Mouse (Mus musculus) neural tube, embryonic 13.5 days (tissue): ENCODE results near the gene Rhbdd3. TPM values are rescaled to one million over a fixed set of nuclear protein-coding genes. Genes with fewer than 3 reads are reported as not detected.

Source experiments
- ATAC-seq: fragments of 200-750 bp; cut with Nextera tagmentation; 2 replicates; pipeline ENCODE4 v1.8.0; 2017; ENCODE audit warnings: low read depth, mild to moderate bottlenecking, moderate TSS enrichment, moderate library complexity
- H3K27ac ChIP-seq: fragments of 300-500 bp; sonication (generic); replicated peaks from 2 replicates; pipeline ENCODE4 v1.5.1; 2015; ENCODE audit warnings: moderate library complexity, mild to moderate bottlenecking, inconsistent platforms
- H3K27me3 ChIP-seq: fragments of 300-500 bp; sonication (generic); 2 replicates; pipeline ENCODE4 v1.6.1; 2015; ENCODE audit warnings: mild to moderate bottlenecking, inconsistent platforms
- H3K36me3 ChIP-seq: fragments of 300-500 bp; sonication (generic); 2 replicates; pipeline ENCODE4 v1.6.1; 2015; ENCODE audit warnings: mild to moderate bottlenecking, inconsistent platforms
- H3K4me1 ChIP-seq: fragments of 300-500 bp; sonication (generic); replicated peaks from 2 replicates; pipeline ENCODE4 v1.6.1; 2015; ENCODE audit warnings: inconsistent platforms
- H3K4me2 ChIP-seq: fragments of 300-500 bp; sonication (generic); 2 replicates; pipeline ENCODE4 v1.6.1; 2015; ENCODE audit warnings: inconsistent platforms, mild to moderate bottlenecking, moderate library complexity
- H3K4me3 ChIP-seq: fragments of 300-500 bp; sonication (generic); 2 replicates; pipeline ENCODE4 v1.5.1; 2015; ENCODE audit warnings: mild to moderate bottlenecking, inconsistent platforms
- H3K9ac ChIP-seq: fragments of 300-500 bp; sonication (generic); 2 replicates; pipeline ENCODE4 v1.6.1; 2015; ENCODE audit warnings: moderate library complexity, mild to moderate bottlenecking, inconsistent platforms
- H3K9me3 ChIP-seq: fragments of 300-500 bp; sonication (generic); 2 replicates; pipeline ENCODE4 v1.6.1; 2016; ENCODE audit warnings: inconsistent platforms
- WGBS: fragments of 180-500 bp; shearing (Covaris S2); methylation state at CpG from one replicate; pipeline ENCODE4 v1.1.7; 2015; 5-methylcytosine and 5-hydroxymethylcytosine counted together
- polyA plus RNA-seq: library from polyadenylated mRNA; unstranded; fragments of >200 nt; fragmentation: Nextera tagmentation; extraction: Ambion mirVana; gene quantifications from 2 replicates; pipeline ENCODE4 v1.2.1, GENCODE M21; 2015

The Rhbdd3 gene
- polyA plus RNA-seq, 1 experiment from 2014 or later = 32.7 TPM

DNA sequence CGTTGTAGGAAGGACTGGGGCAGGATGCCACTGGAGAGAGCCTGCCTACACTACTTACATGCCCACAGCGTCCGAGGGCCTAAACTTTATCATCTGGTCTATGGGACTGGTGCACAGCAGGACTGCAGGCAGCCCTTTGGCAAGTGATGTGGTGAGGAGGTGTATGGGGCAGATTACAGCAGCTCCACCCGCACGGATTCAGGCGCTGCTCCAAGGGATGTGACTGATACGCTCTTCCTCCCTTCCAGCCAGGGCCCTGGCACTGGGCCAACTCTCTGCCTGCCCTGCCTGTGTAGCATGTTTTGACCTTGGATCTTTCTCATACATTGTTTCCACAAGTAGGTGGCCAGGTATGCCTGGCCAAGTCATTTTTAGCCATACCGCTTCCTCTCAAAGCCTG, 41.9 kb downstream of the Rhbdd3 start:
- 45% methylated on average over 8 of the region's 8 CpGs for WGBS
- H3K9ac ChIP-seq = no peak overlapping the region
- no peaks in the 10 kb centered on the region for H3K27me3 ChIP-seq
- no peak overlapping the region for H3K4me2 ChIP-seq
- H3K4me3 ChIP-seq = no peak overlapping the region
- peaks cover 12% of the 10 kb centered on the region for H3K4me1 ChIP-seq
- H3K36me3 ChIP-seq = no peaks in the 10 kb centered on the region
- peak; percentile 47; the same call in 1 of the 2 replicates for ATAC-seq
- no peaks in the 10 kb centered on the region for H3K9me3 ChIP-seq
- H3K27ac ChIP-seq = no peak overlapping the region

GRCm38 (mm10) chr11:5141252-5141651, 42.5 kb downstream of the Rhbdd3 start:
- H3K36me3 ChIP-seq = no peaks in the 10 kb centered on the region
- ATAC-seq = no peak
- H3K9me3 ChIP-seq = no peaks in the 10 kb centered on the region
- no peaks in the 10 kb centered on the region for H3K27me3 ChIP-seq
- H3K4me2 ChIP-seq = no peak overlapping the region
- WGBS = 86% methylated on average over 5 of the region's 5 CpGs
- no peak overlapping the region for H3K27ac ChIP-seq
- H3K9ac ChIP-seq = no peak overlapping the region
- H3K4me1 ChIP-seq = peaks cover 12% of the 10 kb centered on the region
- H3K4me3 ChIP-seq = no peak overlapping the region

DNA sequence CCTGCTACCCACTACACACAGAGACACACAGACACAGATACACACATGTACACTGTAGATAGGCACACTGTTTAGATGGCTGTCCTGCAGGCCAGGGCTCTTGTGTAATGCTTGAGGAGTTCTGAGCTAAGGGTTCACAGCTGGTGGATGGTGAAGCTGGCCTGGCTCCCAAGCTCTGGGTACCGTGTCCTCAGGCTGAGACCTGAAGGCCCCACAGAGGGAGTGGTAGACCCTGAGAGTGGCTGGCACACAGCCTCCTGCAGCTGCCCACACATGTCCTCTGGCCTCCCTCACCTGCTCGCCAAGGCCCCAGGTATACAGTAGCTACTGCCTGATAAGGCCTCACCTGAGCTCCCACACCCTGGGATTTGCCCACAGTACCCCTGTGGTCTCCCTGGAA, 43.2 kb downstream of the Rhbdd3 start:
- H3K9ac ChIP-seq = no peak overlapping the region
- H3K4me2 ChIP-seq = no peak overlapping the region
- H3K36me3 ChIP-seq = no peaks in the 10 kb centered on the region
- H3K4me3 ChIP-seq = no peak overlapping the region
- H3K4me1 ChIP-seq = peaks cover 12% of the 10 kb centered on the region
- no peak overlapping the region for H3K27ac ChIP-seq
- no peaks in the 10 kb centered on the region for H3K9me3 ChIP-seq
- no peak for ATAC-seq
- no peaks in the 10 kb centered on the region for H3K27me3 ChIP-seq
- WGBS = 94% methylated on average over 2 of the region's 2 CpGs

- Histone ChIP-seq H3K9ac (no peak overlapping the region), H3K9me3 (no peaks in the 10 kb centered on the region), H3K4me1 (peaks cover 31% of the 10 kb centered on the region), H3K4me3 (no peak overlapping the region), H3K36me3 (no peaks in the 10 kb centered on the region), H3K4me2 (no peak overlapping the region), H3K27ac (no peak overlapping the region), H3K27me3 (0 out of 2 replicates have a peak, but pooled peaks cover under 1% of the 10 kb centered on the region)
- WGBS = 85% methylated on average over 3 of the region's 3 CpGs
- ATAC-seq = no peak
Observed at GRCm38 (mm10) chr11:5145600-5145999, 46.9 kb downstream of the Rhbdd3 start.

DNA sequence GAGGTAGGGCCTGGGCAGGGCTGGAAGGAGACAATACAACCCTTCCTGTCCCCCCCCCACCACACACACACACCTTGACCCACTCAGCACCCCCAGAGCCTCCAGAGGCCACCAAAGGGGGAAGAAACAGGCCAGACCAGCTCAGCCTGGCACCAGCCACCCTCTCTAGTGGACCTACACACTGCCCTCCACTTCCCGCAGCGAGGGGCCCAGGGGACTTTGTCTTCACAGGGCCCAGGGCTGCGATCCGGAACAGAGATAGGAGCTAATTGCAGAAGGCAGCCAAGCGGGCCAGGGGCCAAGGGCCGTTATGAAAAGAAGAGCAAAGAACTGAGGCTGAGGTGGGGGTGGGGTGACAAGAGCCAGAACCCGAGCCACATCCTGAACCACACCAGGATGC, 50.5 kb downstream of the Rhbdd3 start:
- peak overlapping the region; percentile 14; the same call in 1 of the 2 replicates for H3K4me2 ChIP-seq
- no peak for ATAC-seq
- no peak overlapping the region for H3K4me3 ChIP-seq
- H3K27ac ChIP-seq = no peak overlapping the region
- 0 out of 2 replicates have a peak overlapping the region, but pooled peaks have one; percentile 12 for H3K9ac ChIP-seq
- 0 out of 2 replicates have a peak, but pooled peaks cover 13% of the 10 kb centered on the region for H3K27me3 ChIP-seq
- 10% methylated on average over 7 of the region's 7 CpGs for WGBS
- H3K9me3 ChIP-seq = no peaks in the 10 kb centered on the region
- H3K4me1 ChIP-seq = peaks cover 46% of the 10 kb centered on the region
- no peaks in the 10 kb centered on the region for H3K36me3 ChIP-seq

GRCm38 (mm10) chr11:5149955-5150354, 51.2 kb downstream of the Rhbdd3 start:
- no peak overlapping the region for H3K27ac ChIP-seq
- 0 out of 2 replicates have a peak overlapping the region, but pooled peaks have one; percentile 14 for H3K4me2 ChIP-seq
- ATAC-seq = peak; percentile 29; the same call in 1 of the 2 replicates

GRCm38 (mm10) chr11:5150416-5151246, 51.9 kb downstream of the Rhbdd3 start:
- Histone ChIP-seq H3K9ac (no peak overlapping the region), H3K27ac (no peak overlapping the region), H3K4me1 (peaks cover 57% of the 10 kb centered on the region), H3K4me3 (no peak overlapping the region), H3K4me2 (peak overlapping the region; percentile 82), H3K27me3 (0 out of 2 replicates have a peak, but pooled peaks cover 13% of the 10 kb centered on the region), H3K9me3 (no peaks in the 10 kb centered on the region), H3K36me3 (no peaks in the 10 kb centered on the region)
- 50% methylated on average over 9 of the region's 9 CpGs for WGBS
- no peak for ATAC-seq

More at GRCm38 (mm10) chr11:5149955-5150354, 51.2 kb downstream of the Rhbdd3 start:
- Histone ChIP-seq H3K27me3 (0 out of 2 replicates have a peak, but pooled peaks cover 13% of the 10 kb centered on the region), H3K9ac (no peak overlapping the region), H3K4me1 (peaks cover 50% of the 10 kb centered on the region), H3K9me3 (no peaks in the 10 kb centered on the region), H3K4me3 (no peak overlapping the region), H3K36me3 (no peaks in the 10 kb centered on the region)
- WGBS = 57% methylated on average over 9 of the region's 9 CpGs

GRCm38 (mm10) chr11:5151247-5151630, 52.5 kb downstream of the Rhbdd3 start:
- Histone ChIP-seq H3K4me2 (peak overlapping the region; percentile 82), H3K27ac (no peak overlapping the region), H3K27me3 (0 out of 2 replicates have a peak, but pooled peaks cover 13% of the 10 kb centered on the region), H3K9ac (peak overlapping the region; percentile 70; the same call in 1 of the 2 replicates), H3K4me1 (peaks cover 60% of the 10 kb centered on the region), H3K36me3 (no peaks in the 10 kb centered on the region), H3K9me3 (no peaks in the 10 kb centered on the region), H3K4me3 (peak overlapping the region; percentile 54)
- ATAC-seq = no peak
- WGBS = 8% methylated on average over 4 of the region's 4 CpGs

- H3K9me3 ChIP-seq = no peaks in the 10 kb centered on the region
- H3K4me1 ChIP-seq = peaks cover 60% of the 10 kb centered on the region
- H3K27ac ChIP-seq = no peak within 1 kb of the TSS
- H3K4me2 ChIP-seq = peak within 1 kb of the TSS; percentile 82
- H3K9ac ChIP-seq = peak within 1 kb of the TSS; percentile 70
- H3K4me3 ChIP-seq = peak within 1 kb of the TSS; percentile 54
- ATAC-seq = peak; percentile 21
- no peaks in the 10 kb centered on the region for H3K36me3 ChIP-seq
- 0 out of 2 replicates have a peak, but pooled peaks cover 13% of the 10 kb centered on the region for H3K27me3 ChIP-seq
- WGBS = 0% methylated on average over 46 of the region's 53 CpGs
Observed at GRCm38 (mm10) chr11:5151680-5152337, 53.1 kb downstream of the Rhbdd3 start, which contains the start of gene Emid1. Gene Emid1 (minus strand): TSS chr11:5152257.

DNA sequence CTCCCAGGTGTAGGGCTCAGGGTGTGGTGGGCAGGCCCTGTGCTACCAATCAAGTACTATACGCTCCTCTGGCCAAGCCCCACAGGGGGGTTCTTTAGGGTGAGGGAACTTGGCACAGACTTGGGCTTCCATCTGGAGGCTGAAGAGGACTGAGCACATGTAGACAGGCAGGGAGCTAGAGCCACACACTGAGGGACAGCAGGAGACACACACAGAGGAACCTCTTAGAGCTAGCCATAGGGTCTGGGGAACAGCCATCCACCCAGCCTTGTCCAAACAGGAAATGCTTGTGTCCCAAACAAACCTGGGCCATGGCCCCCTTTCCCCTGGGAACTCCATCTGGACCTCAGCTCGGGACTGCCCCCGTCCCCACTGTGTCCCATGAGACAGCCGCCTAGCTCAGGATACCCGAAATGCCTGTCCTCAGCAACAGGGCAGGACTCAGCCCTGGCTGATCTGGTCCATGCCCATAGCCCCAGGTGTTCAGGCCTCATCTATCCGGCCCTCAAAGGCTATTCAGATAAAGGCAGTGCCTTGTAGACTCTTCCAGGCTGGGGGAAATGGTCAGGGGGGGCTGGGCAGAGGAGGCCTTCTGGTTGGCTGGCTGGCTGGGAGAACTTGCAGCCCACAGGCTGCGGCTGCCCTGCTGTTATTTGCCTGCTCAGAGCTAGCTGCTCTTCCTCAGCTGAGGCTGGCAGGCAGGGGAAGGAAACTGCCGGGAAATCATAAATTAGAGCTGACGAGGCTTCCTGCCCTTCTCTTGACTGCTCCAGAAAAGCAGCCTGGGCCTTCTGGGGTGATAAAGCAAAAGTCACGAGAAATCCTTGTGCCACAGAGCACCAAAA, 56.5 kb downstream of the Rhbdd3 start:
- Histone ChIP-seq H3K27me3 (0 out of 2 replicates have a peak, but pooled peaks cover 13% of the 10 kb centered on the region), H3K4me3 (no peak overlapping the region), H3K9ac (no peak overlapping the region), H3K36me3 (no peaks in the 10 kb centered on the region), H3K27ac (0 out of 2 replicates have a peak overlapping the region, but pooled peaks have one; percentile 10), H3K4me1 (peaks cover 36% of the 10 kb centered on the region), H3K9me3 (no peaks in the 10 kb centered on the region), H3K4me2 (no peak overlapping the region)
- WGBS = 27% methylated on average over 10 of the region's 10 CpGs
- no peak for ATAC-seq
